Mouse (Mus musculus) stomach, embryonic 16.5 days (tissue): ENCODE measurements around the gene Mrps24. TPM values are rescaled to one million over a fixed set of nuclear protein-coding genes. Genes with fewer than 3 reads are reported as not detected.

Source experiments
- ATAC-seq: fragments of 200-750 bp; cut with Nextera tagmentation; 2 replicates; pipeline ENCODE4 v1.8.0; 2017; ENCODE audit warnings: moderate number of reproducible peaks, moderate TSS enrichment; ENCODE audit not compliant: insufficient read depth, low FRiP score
- H3K27ac ChIP-seq: fragments of 300-500 bp; sonication (generic); 2 replicates; pipeline ENCODE4 v1.5.1; 2014; ENCODE audit warnings: low read length
- H3K27me3 ChIP-seq: fragments of 300-500 bp; sonication (generic); 2 replicates; pipeline ENCODE4 v1.6.1; 2014; ENCODE audit warnings: low read length, control low read depth, mixed read lengths; ENCODE audit not compliant: control insufficient read depth, insufficient read depth
- H3K36me3 ChIP-seq: fragments of 300-500 bp; sonication (generic); 2 replicates; pipeline ENCODE4 v1.6.1; 2014; ENCODE audit warnings: low read length; ENCODE audit not compliant: control insufficient read depth, insufficient read depth
- H3K4me1 ChIP-seq: fragments of 300-500 bp; sonication (generic); 2 replicates; pipeline ENCODE4 v1.6.1; 2014; ENCODE audit warnings: low read length, control low read depth, mixed read lengths; ENCODE audit not compliant: control insufficient read depth, insufficient read depth
- H3K4me2 ChIP-seq: fragments of 300-500 bp; sonication (generic); 2 replicates; pipeline ENCODE4 v1.6.1; 2014; ENCODE audit warnings: low read depth, low read length, mixed read lengths
- H3K4me3 ChIP-seq: fragments of 300-500 bp; sonication (generic); replicated peaks from 2 replicates; pipeline ENCODE4 v1.5.1; 2014; ENCODE audit warnings: mild to moderate bottlenecking, low read length
- H3K9ac ChIP-seq: fragments of 300-500 bp; sonication (generic); 2 replicates; pipeline ENCODE4 v1.6.1; 2014; ENCODE audit warnings: low read length
- H3K9me3 ChIP-seq: fragments of 300-500 bp; sonication (generic); replicated peaks from 2 replicates; pipeline ENCODE4 v1.6.1; 2016; ENCODE audit warnings: low read length, control low read depth; ENCODE audit not compliant: control insufficient read depth
- WGBS: fragments of 180-500 bp; shearing (Covaris S2); extraction: QIAGEN DNeasy Blood & Tissue Kit; methylation state at CpG from one replicate; pipeline ENCODE4 v1.1.7; 2014; 5-methylcytosine and 5-hydroxymethylcytosine counted together
- polyA plus RNA-seq: library from polyadenylated mRNA; unstranded; fragments of >200 nt; fragmentation: Nextera tagmentation; extraction: Ambion mirVana; gene quantifications from 2 replicates; pipeline ENCODE4 v1.2.1, GENCODE M21; 2015

Gene Mrps24
- polyA plus RNA-seq, 1 experiment from 2014 or later: 191 TPM

DNA sequence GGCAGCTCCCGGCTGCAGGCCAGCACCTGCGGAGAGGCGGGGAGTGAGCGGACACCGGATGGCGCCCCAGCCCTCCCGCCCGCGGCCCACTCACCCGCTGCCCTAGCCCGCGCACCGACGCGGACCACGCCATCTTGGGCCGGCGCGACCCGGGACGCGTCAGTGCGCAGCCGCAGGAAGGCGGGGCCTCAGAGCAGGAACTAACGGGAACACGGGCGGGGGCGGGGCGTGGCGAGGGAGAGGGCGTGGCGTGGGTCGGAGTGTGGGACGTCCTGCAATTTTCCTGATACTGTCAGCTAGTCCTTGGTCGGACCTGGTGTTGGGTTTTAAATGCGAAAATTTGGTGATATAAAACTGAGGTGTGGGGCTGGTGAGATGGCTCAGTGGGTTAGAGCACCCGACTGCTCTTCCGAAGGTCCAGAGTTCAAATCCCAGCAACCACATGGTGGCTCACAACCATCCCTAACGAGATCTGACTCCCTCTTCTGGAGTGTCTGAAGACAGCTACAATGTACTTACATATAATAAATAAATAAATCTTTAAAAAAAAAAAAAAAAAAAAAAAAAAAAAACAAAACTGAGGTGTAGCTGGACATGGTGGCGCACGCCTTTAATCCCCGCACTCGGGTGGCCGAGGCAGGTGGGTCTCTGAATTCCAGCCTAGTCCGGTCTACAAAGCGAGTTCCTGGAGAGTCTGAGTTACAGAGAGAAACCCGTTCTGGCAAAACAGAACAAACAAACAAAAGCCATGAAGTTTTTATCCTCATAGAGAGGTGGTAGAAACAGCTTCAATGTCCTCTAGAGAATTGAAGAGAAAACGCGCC is 7.7 kb downstream of the Mrps24 start:
- Histone ChIP-seq H3K27me3 (no peaks in the 10 kb centered on the region), H3K27ac (peak overlapping the region; percentile 68), H3K9ac (peak overlapping the region; percentile 96), H3K9me3 (no peaks in the 10 kb centered on the region), H3K36me3 (0 out of 2 replicates have a peak, but pooled peaks cover 2% of the 10 kb centered on the region), H3K4me2 (peak overlapping the region; percentile 84), H3K4me3 (peak overlapping the region; percentile 97), H3K4me1 (peaks cover 14% of the 10 kb centered on the region)
- ATAC-seq: peak; percentile 98
- 18% methylated on average over 49 of the region's 50 CpGs for WGBS

DNA sequence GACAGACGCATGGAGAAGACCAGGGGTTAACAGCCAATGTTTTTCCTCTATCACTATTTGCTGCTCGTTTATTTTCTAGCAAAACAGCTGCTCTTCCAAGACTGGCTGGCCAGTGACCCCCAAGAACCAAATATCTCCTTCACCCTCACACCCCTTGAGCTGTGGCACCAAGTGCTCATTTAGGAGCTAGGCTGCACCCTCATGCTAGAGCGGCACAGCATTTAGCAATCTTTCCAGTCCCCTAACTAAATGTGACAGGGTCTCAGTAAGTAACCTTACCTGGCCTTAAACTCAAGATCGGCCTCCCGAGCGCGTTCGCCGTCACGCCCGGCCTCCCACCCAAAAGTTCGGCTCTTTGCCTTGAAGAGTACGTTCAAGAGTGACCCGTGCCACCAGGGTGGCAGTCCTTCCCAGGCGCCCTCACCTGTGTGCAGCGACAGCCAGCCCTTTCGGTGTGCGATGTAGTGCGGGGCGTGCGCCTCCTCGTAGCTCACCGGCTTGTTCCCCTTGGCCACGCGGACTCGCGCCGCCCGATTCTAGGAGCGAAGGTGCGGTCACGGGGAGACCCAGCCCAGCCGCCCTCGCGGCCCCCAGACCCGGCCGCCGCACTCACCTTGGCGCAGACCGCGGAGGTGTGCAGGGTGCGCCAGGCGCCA is 8.5 kb downstream of the Mrps24 start:
- Histone ChIP-seq H3K27ac (peak overlapping the region; percentile 68), H3K4me1 (peaks cover 14% of the 10 kb centered on the region), H3K4me2 (peak overlapping the region; percentile 84), H3K9ac (peak overlapping the region; percentile 96), H3K4me3 (peak overlapping the region; percentile 97), H3K36me3 (no peaks in the 10 kb centered on the region), H3K9me3 (no peaks in the 10 kb centered on the region), H3K27me3 (no peaks in the 10 kb centered on the region)
- WGBS: under 1% methylated on average over 43 of the region's 43 CpGs
- ATAC-seq: peak; percentile 61; the same call in 1 of the 2 replicates

DNA sequence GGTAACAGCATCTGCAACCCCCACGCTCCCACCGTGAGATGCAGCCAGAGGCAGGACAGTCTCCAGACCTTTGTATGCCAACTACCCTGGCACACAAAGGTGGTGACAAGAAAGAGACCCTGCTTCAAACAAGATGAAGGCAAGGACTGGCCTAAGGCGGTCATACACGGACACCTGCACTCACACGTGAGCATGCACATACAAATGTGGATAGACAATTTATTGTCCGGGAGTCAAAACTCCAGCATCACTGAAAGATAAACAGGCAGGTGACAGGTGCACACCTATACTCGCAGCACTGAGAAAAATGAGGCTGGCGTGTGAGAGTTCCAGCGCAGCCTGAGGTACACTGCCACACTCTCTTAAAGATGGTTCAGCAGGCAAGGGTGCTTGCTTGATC is 9.5 kb downstream of the Mrps24 start:
- H3K9ac ChIP-seq: peak overlapping the region; percentile 96
- no peaks in the 10 kb centered on the region for H3K36me3 ChIP-seq
- peaks cover 14% of the 10 kb centered on the region for H3K4me1 ChIP-seq
- peak overlapping the region; percentile 97 for H3K4me3 ChIP-seq
- ATAC-seq: no peak
- H3K4me2 ChIP-seq: peak overlapping the region; percentile 84
- H3K27me3 ChIP-seq: no peaks in the 10 kb centered on the region
- H3K9me3 ChIP-seq: no peaks in the 10 kb centered on the region
- WGBS: 84% methylated on average over 9 of the region's 9 CpGs
- H3K27ac ChIP-seq: no peak overlapping the region

DNA sequence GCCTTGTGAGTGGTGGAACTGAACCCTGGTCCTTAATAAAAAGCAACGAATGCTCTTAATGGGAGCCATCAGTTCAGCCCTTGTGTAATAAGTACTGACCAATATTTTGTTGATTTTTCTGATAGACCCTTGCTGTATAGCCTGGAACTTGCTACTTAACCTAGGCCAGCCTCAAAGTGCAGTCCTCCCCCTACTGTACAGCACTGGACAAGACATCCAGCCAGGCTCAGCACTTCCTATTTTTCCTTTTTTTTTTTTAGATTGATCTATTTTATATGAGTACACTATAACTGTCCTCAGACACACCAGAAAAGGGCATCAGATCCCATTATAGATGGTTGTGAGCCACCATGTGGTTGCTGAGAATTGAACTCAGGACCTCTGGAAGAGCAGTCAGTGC is 12.1 kb downstream of the Mrps24 start:
- 84% methylated on average over 1 of the region's 1 CpGs for WGBS
- H3K36me3 ChIP-seq: no peaks in the 10 kb centered on the region
- no peak for ATAC-seq

DNA sequence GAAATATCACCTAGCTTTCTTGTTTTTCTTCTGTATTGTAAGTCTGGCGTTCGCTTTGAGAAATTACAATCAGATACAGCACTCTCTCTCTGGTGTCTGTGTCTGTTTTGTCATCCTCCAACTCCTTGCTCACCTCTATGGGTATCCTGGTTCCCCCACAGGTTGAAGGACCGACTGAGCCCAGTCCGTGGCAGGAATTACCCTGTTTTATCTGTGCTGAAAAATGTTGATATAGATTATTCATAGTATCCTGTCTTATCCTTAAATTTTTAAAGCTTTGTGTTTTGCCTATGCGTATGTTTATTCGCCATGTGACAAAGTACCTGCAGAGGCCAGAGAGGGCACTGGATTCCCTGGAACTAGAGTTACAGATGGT is 12.5 kb downstream of the Mrps24 start:
- WGBS: 92% methylated on average over 6 of the region's 6 CpGs
- Histone ChIP-seq H3K9me3 (no peaks in the 10 kb centered on the region), H3K27ac (no peak overlapping the region), H3K4me2 (no peak overlapping the region), H3K4me1 (peaks cover 14% of the 10 kb centered on the region), H3K27me3 (no peaks in the 10 kb centered on the region), H3K4me3 (no peak overlapping the region), H3K36me3 (no peaks in the 10 kb centered on the region), H3K9ac (no peak overlapping the region)
- no peak for ATAC-seq

More for the DNA sequence above, 12.1 kb downstream of the Mrps24 start:
- Histone ChIP-seq H3K4me2 (no peak overlapping the region), H3K9ac (no peak overlapping the region), H3K27me3 (no peaks in the 10 kb centered on the region), H3K9me3 (no peaks in the 10 kb centered on the region), H3K4me1 (peaks cover 14% of the 10 kb centered on the region), H3K27ac (no peak overlapping the region), H3K4me3 (no peak overlapping the region)

DNA sequence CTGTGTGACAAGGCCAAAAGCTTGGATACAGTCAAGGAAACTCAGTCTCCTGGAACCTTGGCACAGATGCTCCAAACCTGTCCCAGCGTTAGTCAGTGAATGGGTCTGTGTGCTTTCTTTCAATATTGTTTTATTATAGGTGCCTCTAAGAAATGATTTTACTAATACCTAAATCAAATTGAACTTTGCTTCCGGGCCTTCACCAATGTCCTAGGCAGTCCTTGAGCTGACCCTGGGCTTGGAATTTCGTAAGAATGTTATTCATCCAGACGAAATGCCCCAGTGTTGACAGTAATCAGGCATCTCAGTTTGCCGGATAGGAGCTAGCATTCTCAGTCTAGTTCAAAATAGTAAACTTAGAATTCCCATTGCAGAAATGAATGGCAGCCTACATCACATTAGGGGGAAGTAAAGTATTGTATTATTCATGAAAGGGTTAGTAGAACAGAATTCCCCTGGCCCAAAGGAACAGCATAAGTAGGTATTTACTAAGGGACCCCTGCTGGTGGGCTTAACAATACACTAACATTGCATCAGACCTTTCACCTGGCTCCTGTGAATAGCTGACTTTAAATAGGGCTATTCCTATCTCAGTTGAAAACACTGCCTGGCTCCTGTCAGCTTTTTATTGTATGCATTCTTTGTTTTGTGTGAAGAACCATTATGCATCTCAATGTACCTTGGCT is 13.1 kb downstream of the Mrps24 start:
- Histone ChIP-seq H3K4me3 (no peak overlapping the region), H3K4me2 (no peak overlapping the region), H3K36me3 (no peaks in the 10 kb centered on the region), H3K4me1 (peaks cover 14% of the 10 kb centered on the region), H3K9me3 (no peaks in the 10 kb centered on the region), H3K9ac (no peak overlapping the region), H3K27me3 (no peaks in the 10 kb centered on the region), H3K27ac (no peak overlapping the region)
- no peak for ATAC-seq
- 75% methylated on average over 5 of the region's 5 CpGs for WGBS

DNA sequence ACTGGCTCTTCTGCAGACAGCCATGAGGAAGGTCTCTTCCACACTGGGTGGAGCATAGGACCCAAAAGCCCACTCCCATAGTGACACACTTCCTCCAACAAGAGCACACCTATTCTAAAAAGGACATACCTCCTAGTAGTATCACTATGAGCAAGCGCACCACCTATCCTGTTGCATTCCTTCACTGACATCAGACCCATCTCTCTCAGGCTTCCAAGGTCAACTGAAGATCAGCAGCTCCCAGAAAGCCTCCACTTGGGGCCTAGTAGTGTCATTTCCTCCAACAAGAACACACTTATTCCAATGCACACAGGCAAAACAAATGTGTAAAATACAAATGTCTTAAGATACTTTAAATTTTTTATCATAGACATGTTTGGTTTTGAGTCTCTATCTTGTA is 13.7 kb downstream of the Mrps24 start:
- H3K9me3 ChIP-seq: no peaks in the 10 kb centered on the region
- H3K4me1 ChIP-seq: peaks cover 13% of the 10 kb centered on the region
- H3K36me3 ChIP-seq: no peaks in the 10 kb centered on the region
- H3K4me2 ChIP-seq: no peak overlapping the region
- no peak overlapping the region for H3K27ac ChIP-seq
- 97% methylated on average over 1 of the region's 1 CpGs for WGBS
- H3K27me3 ChIP-seq: no peaks in the 10 kb centered on the region
- H3K4me3 ChIP-seq: no peak overlapping the region
- no peak overlapping the region for H3K9ac ChIP-seq
- ATAC-seq: no peak

DNA sequence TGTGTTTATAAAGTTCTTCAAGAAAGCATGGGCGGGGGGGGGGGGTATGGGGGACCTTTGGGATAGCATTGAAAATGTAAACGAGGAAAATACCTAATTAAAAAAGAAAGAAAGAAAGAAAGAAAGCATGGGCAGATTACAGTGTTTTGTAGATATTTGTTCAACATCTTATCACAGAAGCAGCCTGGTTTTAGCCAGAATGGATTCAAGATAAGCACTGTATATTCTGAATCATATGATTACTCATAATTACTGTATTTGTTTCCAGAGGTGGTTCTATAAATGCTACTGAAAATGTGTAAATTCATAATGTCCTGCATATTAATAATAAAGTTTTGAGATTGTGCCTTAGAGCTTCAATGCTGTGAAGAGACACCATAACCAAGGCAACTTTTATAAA is 14.2 kb downstream of the Mrps24 start:
- Histone ChIP-seq H3K9ac (no peak overlapping the region), H3K9me3 (no peaks in the 10 kb centered on the region), H3K36me3 (no peaks in the 10 kb centered on the region), H3K4me2 (no peak overlapping the region), H3K27ac (no peak overlapping the region), H3K4me1 (peaks cover 8% of the 10 kb centered on the region), H3K27me3 (no peaks in the 10 kb centered on the region), H3K4me3 (no peak overlapping the region)
- 63% methylated on average over 2 of the region's 2 CpGs for WGBS
- no peak for ATAC-seq

DNA sequence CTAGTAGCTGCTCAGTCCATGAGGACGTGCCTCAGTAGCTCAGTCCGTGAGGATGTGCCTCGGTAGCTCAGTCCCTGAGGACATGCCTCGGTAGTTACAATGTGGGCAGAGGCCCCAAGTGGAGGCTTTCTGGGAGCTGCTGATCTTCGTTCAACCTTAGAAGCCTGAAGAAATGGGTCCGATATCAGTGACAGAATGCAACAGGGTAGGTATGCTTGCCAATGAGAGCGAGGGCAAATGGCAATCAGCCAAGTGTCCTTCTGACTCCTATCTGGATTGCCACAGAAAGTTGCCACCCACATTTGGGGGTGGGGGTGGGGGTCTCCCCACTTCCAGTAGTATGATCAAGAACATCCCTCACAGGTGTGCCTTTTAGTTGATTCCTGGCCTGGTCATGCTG is 14.7 kb downstream of the Mrps24 start:
- ATAC-seq: no peak
- peaks cover 3% of the 10 kb centered on the region; the same call in 1 of the 2 replicates for H3K4me1 ChIP-seq
- WGBS: 87% methylated on average over 7 of the region's 7 CpGs
- no peaks in the 10 kb centered on the region for H3K9me3 ChIP-seq
- H3K4me2 ChIP-seq: no peak overlapping the region
- no peaks in the 10 kb centered on the region for H3K27me3 ChIP-seq
- H3K4me3 ChIP-seq: no peak overlapping the region
- H3K36me3 ChIP-seq: no peaks in the 10 kb centered on the region
- no peak overlapping the region for H3K9ac ChIP-seq
- no peak overlapping the region for H3K27ac ChIP-seq
